Mouse (Mus musculus): ENCODE measurements at regions not wholly inside any gene's neighbourhood (a gene's known extent, or its start where the extent isn't known, plus 50 kb on each side); places are given as distances from the start of the nearest gene placed in this dataset.
"Not testable (repeated sequence)": the region's sequence is repeated elsewhere in the genome, so short reads cannot be mapped to it uniquely, and the experiment has no call there.

DNA sequence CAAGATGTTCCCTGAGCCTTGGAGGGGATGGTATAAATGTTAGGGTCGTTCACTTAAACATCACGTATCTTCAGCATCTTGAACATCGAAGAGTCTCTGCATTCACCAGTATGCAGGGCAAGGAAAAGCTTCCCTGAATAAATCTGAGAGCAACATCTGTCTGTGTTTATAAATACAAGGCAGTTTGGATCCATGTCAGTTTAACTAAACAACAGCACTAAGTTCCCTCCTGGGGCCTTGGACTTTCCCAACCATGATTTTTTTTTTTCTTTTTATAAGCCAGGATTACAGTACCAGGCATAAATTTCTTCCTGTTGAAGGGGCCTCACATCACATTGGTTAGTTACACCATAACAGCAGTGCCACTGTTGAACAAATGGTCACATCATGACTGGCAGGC, 88.2 kb upstream of the Egfr start:
- no peak for DNase-seq

DNA sequence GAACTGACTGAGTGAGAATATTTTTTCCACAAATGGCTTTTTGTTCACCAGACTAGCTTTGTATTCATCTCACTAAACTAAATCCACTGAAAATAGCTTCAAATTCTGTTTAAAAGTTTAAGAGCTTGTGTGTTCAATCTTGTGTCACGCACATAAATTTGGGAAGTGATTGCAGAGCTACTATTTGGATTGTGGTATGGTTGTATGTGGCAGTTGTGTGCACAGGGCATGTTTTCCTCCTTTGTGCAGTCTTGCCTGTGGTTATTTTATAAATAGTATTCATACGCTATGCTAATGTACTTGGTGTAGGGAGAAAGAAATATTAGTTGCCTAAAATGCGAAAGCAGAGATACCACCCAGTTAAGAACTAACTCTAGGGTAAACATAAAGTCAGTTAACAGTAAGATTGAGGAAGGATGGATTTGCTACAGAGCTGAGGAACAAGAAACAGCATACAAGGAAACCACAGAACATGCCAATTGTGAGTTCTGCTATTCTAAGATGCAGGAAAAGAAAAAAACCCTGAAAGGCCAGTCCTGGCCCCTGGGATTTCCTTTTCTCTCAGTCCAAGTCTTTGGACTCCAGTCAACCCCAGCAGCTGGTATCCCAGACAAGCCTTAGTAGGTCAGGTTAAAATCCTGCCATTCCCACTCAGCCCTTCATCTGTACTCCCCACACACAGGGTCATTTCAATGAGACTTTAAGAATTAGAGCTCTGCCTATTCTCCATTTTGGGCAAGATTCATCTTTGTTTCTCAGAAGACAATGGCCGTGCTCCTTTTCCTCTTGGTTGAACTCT, 82.4 kb upstream of the Egfr start:
- no peak for DNase-seq

GRCm38 (mm10) chr11:16670282-16670681, 81.7 kb upstream of the Egfr start:
- DNase-seq, result no peak

- not testable (repeated sequence) for DNase-seq
These were observed 76.1 kb upstream of the Egfr start for GRCm38 (mm10) chr11:16675951-16676350.

DNA sequence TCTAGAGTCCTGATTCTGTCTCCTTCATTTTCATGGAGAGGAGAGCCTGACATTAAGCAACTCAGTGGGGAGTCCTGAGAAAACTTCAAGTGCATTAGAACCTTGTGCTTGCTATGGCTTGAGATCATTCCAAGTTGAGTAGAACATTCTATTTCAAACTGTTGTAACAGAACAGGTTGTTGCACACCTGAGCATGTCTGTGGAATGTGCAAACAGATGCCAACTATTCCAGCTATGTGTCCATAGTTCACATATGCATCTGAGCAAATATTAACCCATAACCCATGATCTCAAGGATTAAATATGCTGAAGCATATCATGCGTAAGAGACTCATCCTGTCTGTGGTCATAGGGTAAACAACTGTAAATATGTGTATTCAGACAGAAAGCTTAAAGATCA, 68.5 kb upstream of the Egfr start:
- peak; percentile 21 to 73 for DNase-seq

DNA sequence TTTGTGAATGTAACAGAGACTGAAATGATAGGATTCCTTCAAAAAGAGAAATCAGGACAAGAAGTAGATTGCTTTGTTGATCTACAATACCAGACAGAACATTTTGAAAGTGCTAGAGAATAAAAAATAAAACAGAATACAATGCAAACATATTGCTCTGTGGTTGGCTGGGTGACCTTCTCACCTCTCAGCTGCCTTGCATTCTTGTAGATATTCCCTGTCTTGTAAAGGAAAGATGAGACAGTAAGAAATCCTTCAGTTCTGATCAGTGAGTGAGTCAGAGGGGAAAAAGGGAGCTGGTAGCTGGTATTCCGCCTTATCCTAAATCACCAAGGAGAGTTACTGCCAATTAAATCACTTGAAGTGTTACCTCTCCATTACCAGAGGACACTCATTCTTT, 56.4 kb upstream of the Egfr start:
- no peak for DNase-seq

GRCm38 (mm10) chr11:16696787-16697186, 55.2 kb upstream of the Egfr start:
- no peak for DNase-seq

DNA sequence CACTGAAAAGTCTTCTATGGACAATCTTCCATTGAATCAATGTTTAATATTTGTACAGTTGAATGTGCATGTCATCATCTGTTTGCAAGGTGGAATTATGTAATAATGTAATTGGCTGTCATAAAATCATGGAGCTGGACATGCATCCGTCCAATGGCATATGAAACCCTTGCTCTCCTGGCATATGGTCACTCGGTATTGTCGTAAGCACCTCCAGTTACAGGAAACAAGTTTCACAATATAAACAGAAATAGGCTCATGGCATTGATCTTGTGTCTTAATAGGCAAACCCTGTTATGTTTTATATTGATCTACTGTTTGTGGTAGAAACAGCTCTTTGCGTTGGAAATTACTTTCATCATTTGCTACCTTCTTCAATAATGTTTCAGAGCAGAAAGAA, 50.2 kb upstream of the Egfr start:
- no peak for DNase-seq

Measured in kidney, adult 8-10 months (tissue).